Mouse (Mus musculus) heart, adult 2 months (tissue): ENCODE results near the gene Srbd1.

Source experiments
- CTCF ChIP-seq: fragments of 200-600 bp; IDR thresholded peaks from 2 replicates; pipeline ENCODE4 v1.8.1; 2022; ENCODE audit warnings: antibody characterized with exemption, mild to moderate bottlenecking, moderate library complexity
- EP300 ChIP-seq: fragments of 200-500 bp; IDR thresholded peaks from 2 replicates; pipeline ENCODE4 v1.6.1; 2011; ENCODE audit warnings: low read depth, low read length, control low read depth; ENCODE audit not compliant: insufficient read depth
- POLR2A ChIP-seq: fragments of 200-500 bp; IDR thresholded peaks from 2 replicates; pipeline ENCODE4 v1.6.1; 2011; ENCODE audit warnings: mild to moderate bottlenecking, low read depth, low read length, control low read depth; ENCODE audit not compliant: insufficient read depth

- TF ChIP-seq CTCF (no peak), POLR2A (no peak), EP300 (no peak)
Measured at GRCm38 (mm10) chr17:86187777-86188176, 42.8 kb upstream of the Srbd1 start.
